Mouse (Mus musculus): ENCODE data around the gene Fkbpl. TPM values are rescaled to one million over a fixed set of nuclear protein-coding genes. Genes with fewer than 3 reads are reported as not detected.

Fkbpl gene
- polyA plus RNA-seq (2021): 22.5 TPM

- ChIA-PET POLR2A (interaction anchor here (1.0 kb wide), 1 partner anchor 42 kb away, joined by 3 read pairs; no protein-coding TSS in a partner anchor), CTCF (interaction anchor here (0.6 to 1.9 kb wide), 7 partner anchors 9 to 67 kb away, joined by 3 to 6 read pairs (median 4); partner anchors contain the start of genes Ppt2 and Prrt1)
- in situ Hi-C loops (cut with MboI; ENCODE audit: low pct_unique_long_range_greater_than_20kb): loop anchor here (25.0 kb wide), 1 partner anchor 493 kb away; the partner anchor contains the start of genes Apom, Bag6 and D17H6S53E
- DNase-seq (ENCODE audit: low read depth, low spot score) (peak; percentile 86), ATAC-seq (peak; percentile 41)
- TF ChIP-seq CTCF (IDR thresholded peaks at IDR 0.05): no peak
- H3K27me3 ChIP-seq: no peaks in the 10 kb centered on the region
Measured at GRCm38 (mm10) chr17:34644608-34645007, at the start of gene Fkbpl. Gene Fkbpl, plus strand, starts transcription at chr17:34644764.

DNA sequence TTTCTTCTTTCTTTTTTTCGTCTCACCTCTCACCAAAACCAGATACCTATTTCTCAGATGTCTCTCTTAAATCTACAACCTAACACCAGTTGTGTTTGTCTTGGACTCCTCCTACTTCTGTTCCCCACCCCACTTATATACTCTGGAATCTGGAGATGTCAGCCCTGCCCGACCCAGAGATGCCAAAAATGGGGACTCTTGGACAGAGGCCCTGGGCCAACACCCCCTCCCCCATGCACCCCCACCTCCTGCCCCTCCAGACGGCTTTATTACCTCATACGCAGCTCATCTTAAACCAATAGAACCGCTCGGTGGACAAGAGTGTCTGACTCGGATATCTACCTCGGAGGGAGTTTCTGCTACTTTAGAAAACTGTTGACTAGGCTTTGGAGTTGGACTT lies 48.5 kb upstream of the Fkbpl start:
- ATAC-seq: no peak
- ChIA-PET CTCF (interaction anchor here (1.1 kb wide), 1 partner anchor 9 kb away, joined by 4 read pairs; no protein-coding TSS in a partner anchor), POLR2A (no interaction called here)
- in situ Hi-C loops (cut with MboI; ENCODE audit: low pct_unique_long_range_greater_than_20kb): no loop called here
- TF ChIP-seq CTCF (IDR thresholded peaks at IDR 0.05): no peak
- DNase-seq (ENCODE audit: low read depth, low spot score): no peak
- no peaks in the 10 kb centered on the region for H3K27me3 ChIP-seq

DNA sequence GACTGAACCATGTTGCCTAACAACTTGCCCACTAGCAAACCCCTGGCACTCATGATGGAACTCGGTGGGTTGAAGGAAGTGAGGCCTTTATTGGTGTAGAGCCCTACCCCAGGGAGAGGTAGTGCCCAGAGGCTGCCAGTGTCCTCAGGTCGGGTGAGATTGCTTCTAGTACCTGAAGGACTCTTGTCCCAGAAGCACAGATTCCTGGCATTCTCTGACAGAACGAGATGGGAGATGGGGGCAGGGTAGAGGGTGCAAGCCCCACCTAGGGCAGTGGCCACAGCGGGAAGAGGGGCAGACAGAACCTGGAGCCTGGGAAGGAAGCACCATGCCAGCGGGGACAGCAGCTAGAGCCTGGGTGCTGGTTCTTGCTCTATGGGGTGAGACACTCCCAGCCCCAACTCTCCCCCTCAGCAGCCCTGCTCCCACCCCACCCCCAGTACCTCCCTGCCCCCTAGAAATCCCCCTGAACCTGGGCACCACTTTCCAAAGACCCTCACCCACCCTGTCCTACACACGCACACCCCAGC lies 46.9 kb upstream of the Fkbpl start, which contains the start of gene Ager:
Ager (plus strand) TSS at position 297 of the 530 bp plus-strand sequence.
- DNase-seq (ENCODE audit: low read depth, low spot score): no peak
- TF ChIP-seq CTCF (IDR thresholded peaks at IDR 0.05): no peak
- CTCF ChIA-PET: no interaction called here
- in situ Hi-C loops (cut with MboI; ENCODE audit: low pct_unique_long_range_greater_than_20kb): no loop called here
- no peaks in the 10 kb centered on the region for H3K27me3 ChIP-seq
- ATAC-seq: no peak
- POLR2A ChIA-PET: interaction anchor here (2.0 kb wide), 1 partner anchor 10 kb away, joined by 6 read pairs; no protein-coding TSS in a partner anchor

- POLR2A ChIA-PET: interaction anchor here (1.0 kb wide), 1 partner anchor 9 kb away, joined by 3 read pairs; the partner anchor contains the start of gene Pbx2
- DNase-seq (ENCODE audit: low read depth, low spot score): no peak
- CTCF ChIA-PET: interaction anchor here (0.8 kb wide), 1 partner anchor 10 kb away, joined by 3 read pairs; the partner anchor contains the start of gene Gpsm3
- H3K27me3 ChIP-seq: no peaks in the 10 kb centered on the region
- in situ Hi-C loops (cut with MboI; ENCODE audit: low pct_unique_long_range_greater_than_20kb): no loop called here
- no peak for ATAC-seq
- no peak for TF ChIP-seq CTCF (IDR thresholded peaks at IDR 0.05)
Measured at GRCm38 (mm10) chr17:34599891-34600290, 44.7 kb upstream of the Fkbpl start.

DNA sequence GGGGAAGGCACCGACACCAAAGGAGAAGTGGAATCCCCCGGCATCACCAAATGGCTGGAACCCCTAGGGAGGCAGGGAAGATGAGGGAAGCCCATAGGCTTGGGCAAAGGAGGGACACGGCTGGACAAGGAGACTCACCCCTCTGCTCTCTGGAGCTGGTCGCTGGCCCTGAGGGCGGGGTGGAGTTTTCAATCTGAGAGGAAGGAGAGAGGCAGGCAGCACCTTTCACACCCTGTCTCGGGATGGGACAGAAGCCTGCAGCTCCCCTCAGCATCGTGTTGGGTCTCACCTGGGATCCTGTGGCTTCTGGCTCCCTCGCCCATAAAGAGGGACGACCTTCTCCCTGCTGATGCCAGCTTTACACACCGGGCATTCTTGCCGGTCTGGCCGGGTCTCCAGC lies 42.8 kb upstream of the Fkbpl start:
- H3K27me3 ChIP-seq: no peaks in the 10 kb centered on the region
- ChIA-PET POLR2A (interaction anchor here (0.9 to 5.4 kb wide), 4 partner anchors 8 to 43 kb away, joined by 3 to 28 read pairs (median 4); partner anchors contain the start of genes Fkbpl and Pbx2), CTCF (no interaction called here)
- TF ChIP-seq CTCF (IDR thresholded peaks at IDR 0.05): no peak
- DNase-seq (ENCODE audit: low read depth, low spot score) (no peak), ATAC-seq (no peak)
- in situ Hi-C loops (cut with MboI; ENCODE audit: low pct_unique_long_range_greater_than_20kb): no loop called here

GRCm38 (mm10) chr17:34603375-34604060 lies 41.0 kb upstream of the Fkbpl start, which contains the start of gene Rnf5:
Gene Rnf5, minus strand, starts transcription at chr17:34603690.
- ChIA-PET CTCF (interaction anchor here (1.0 to 2.1 kb wide), 4 partner anchors 9 to 26 kb away, joined by 3 to 13 read pairs (median 4); partner anchors contain the start of gene Prrt1), POLR2A (interaction anchor here (2.3 to 5.4 kb wide), 2 partner anchors 10 to 13 kb away, joined by 12 to 28 read pairs; partner anchors contain the start of genes Gpsm3 and Pbx2)
- peak; percentile 100 for DNase-seq (ENCODE audit: low read depth, low spot score)
- no peaks in the 10 kb centered on the region for H3K27me3 ChIP-seq
- no peak for TF ChIP-seq CTCF (IDR thresholded peaks at IDR 0.05)
- in situ Hi-C loops (cut with MboI; ENCODE audit: low pct_unique_long_range_greater_than_20kb): no loop called here
- peak; percentile 88 for ATAC-seq

DNA sequence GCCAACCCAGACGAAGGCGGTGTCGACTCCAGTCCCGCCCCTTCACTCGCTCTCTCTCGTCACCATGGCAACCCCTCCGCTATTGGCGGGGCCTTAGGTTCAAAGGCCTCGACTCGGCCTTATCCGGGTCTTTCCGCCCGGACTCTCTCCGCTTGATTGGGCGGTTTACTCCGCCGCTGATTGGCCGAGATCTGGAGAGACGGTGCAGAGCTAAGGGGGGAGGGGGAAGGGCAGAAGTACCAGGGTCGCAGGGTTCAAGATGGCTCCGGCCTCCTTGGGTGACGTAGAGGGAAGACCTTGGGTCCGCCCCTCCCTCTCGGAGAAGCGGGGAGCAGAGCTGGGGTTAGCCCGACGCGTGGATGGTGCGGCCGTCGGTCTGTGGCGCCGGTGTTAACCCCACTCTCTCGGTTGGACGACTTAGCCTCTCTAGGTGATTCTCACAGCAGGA lies 40.5 kb upstream of the Fkbpl start, which contains the start of gene Agpat1:
Agpat1 (plus strand) TSS at position 202 of the 448 bp plus-strand sequence.
- peak; percentile 67 for ATAC-seq
- CTCF ChIA-PET: interaction anchor here (1.0 to 2.1 kb wide), 3 partner anchors 9 to 25 kb away, joined by 3 to 13 read pairs (median 4); partner anchors contain the start of gene Prrt1
- in situ Hi-C loops (cut with MboI; ENCODE audit: low pct_unique_long_range_greater_than_20kb): no loop called here
- no peaks in the 10 kb centered on the region for H3K27me3 ChIP-seq
- no peak for DNase-seq (ENCODE audit: low read depth, low spot score)
- POLR2A ChIA-PET: interaction anchor here (1.5 to 5.4 kb wide), 4 partner anchors 11 to 16 kb away, joined by 4 to 28 read pairs (median 8); partner anchors contain the start of genes Gpsm3 and Pbx2
- no peak for TF ChIP-seq CTCF (IDR thresholded peaks at IDR 0.05)

DNA sequence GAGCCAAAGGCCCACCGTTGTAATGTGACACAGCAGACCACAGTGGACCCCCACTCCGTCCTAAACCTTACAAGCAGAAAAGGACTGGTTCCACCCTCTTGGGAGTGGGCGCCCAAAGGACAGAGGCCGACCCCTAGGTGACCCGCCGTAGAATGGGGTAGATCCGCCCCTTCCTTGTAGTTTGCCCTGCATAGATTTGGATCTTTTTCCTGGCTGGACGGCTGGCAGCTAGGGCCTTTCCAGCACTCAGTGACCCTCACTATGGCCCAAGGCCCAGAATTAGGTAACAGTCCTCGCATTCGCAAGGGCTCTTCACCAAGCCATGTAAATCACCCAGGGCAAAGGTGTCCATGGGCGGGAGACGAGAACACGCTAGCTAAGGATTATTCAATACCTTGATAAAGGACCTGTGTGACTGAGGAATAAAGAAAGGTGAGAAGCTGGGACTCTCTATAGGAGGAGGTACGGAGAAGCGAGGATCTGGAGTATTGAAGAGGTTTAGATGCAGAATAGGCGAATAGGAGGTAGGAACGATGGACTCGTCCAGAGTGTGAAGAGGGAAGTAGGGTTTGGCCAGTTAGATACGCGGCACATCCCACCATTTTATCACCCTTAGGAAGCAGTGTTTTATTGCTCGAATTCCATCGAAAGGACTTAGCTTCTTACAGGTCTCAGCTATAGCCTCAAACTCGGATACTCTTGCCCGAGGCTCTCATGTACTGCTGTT lies 39.9 kb upstream of the Fkbpl start:
- ChIA-PET POLR2A (interaction anchor here (1.4 to 5.4 kb wide), 5 partner anchors 11 to 22 kb away, joined by 3 to 28 read pairs (median 5); partner anchors contain the start of genes Gpsm3 and Pbx2), CTCF (interaction anchor here (1.2 to 2.1 kb wide), 4 partner anchors 9 to 40 kb away, joined by 3 to 13 read pairs (median 4); partner anchors contain the start of genes Fkbpl and Prrt1)
- ATAC-seq: no peak
- in situ Hi-C loops (cut with MboI; ENCODE audit: low pct_unique_long_range_greater_than_20kb): no loop called here
- H3K27me3 ChIP-seq: no peaks in the 10 kb centered on the region
- no peak for TF ChIP-seq CTCF (IDR thresholded peaks at IDR 0.05)
- no peak for DNase-seq (ENCODE audit: low read depth, low spot score)

DNA sequence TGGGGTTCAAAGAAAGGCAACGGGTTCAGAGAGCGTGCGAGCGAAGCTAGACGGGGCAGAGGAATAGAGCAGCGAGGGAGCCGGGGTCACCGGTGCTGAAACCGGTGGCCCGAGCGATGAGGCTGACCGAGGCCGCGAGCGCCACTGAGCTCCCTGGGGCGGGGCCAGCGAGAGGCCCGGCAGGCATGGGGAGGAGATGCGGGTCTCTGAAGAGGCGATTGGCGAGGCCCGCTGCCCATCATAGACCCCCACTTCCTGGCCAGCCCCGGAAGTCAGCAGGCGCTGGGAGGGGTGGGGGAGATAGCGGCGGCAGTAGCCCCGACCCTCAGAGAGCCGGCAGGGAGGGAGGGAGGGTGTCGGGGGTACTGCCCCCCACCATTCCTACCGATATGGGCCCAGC lies 39.0 kb upstream of the Fkbpl start:
- ChIA-PET POLR2A (interaction anchor here (0.6 to 5.4 kb wide), 8 partner anchors 12 to 296 kb away, joined by 3 to 28 read pairs (median 4); partner anchors contain the start of genes Gpsm3 and Pbx2), CTCF (interaction anchor here (1.2 to 2.1 kb wide), 3 partner anchors 10 to 39 kb away, joined by 3 to 13 read pairs (median 4); partner anchors contain the start of gene Fkbpl)
- ATAC-seq (peak; percentile 51), DNase-seq (ENCODE audit: low read depth, low spot score) (no peak)
- H3K27me3 ChIP-seq: no peaks in the 10 kb centered on the region
- TF ChIP-seq CTCF (IDR thresholded peaks at IDR 0.05): no peak
- in situ Hi-C loops (cut with MboI; ENCODE audit: low pct_unique_long_range_greater_than_20kb): no loop called here
